Mouse (Mus musculus): ENCODE results near the gene Cyp26b1. TPM values are rescaled to one million over a fixed set of nuclear protein-coding genes. Genes with fewer than 3 reads are reported as not detected.
A peak's percentile ranks its signal among the peaks of the same experiment; 100 is the strongest.
"Not testable (repeated sequence)": the region's sequence is repeated elsewhere in the genome, so short reads cannot be mapped to it uniquely, and the experiment has no call there.

Cyp26b1 gene
- polyA plus RNA-seq, 1 experiment from 2014 or later = 5.7 TPM

- Histone ChIP-seq H3K27ac (no peak overlapping the region), H3K4me3 (replicated peaks) (no peak overlapping the region), H3K9ac (no peak overlapping the region), H3K4me1 (no peaks in the 10 kb centered on the region), H3K27me3 (peaks cover under 1% of the 10 kb centered on the region; the same call in 1 of the 2 replicates), H3K4me2 (no peak overlapping the region), H3K9me3 (replicated peaks) (no peaks in the 10 kb centered on the region), H3K36me3 (no peaks in the 10 kb centered on the region)
- no peak for ATAC-seq (replicated peaks; ENCODE audit: low FRiP score)
- 57% methylated on average over 1 of the region's 1 CpGs for WGBS
These were observed 7.6 kb upstream of the Cyp26b1 start for GRCm38 (mm10) chr6:84601136-84601889.

DNA sequence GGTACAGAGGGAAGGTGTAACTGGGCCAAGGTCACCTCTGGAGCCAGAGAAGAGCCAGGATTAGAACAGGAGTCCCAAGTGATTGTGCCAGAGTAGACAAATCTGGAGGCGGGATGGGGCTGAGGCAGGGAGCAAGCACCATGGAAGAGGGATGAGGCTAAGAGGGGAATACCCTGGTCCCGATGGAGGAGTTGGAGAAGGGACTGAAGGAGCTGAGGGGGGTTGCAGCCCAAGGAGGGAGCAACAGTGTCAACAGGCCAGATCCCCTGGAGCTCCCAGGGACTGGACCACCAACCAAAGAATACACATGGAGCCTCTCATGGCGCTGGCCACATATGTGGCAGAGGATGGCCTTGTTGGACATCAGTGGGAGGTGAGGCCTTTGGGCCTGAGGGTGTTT is 5.6 kb upstream of the Cyp26b1 start:
- H3K4me1 ChIP-seq; H3K4me3 ChIP-seq (replicated peaks); H3K4me2 ChIP-seq; H3K9me3 ChIP-seq (replicated peaks); H3K36me3 ChIP-seq; ATAC-seq (replicated peaks; ENCODE audit: low FRiP score); H3K9ac ChIP-seq; H3K27ac ChIP-seq: not testable (repeated sequence)
- H3K27me3 ChIP-seq = peaks cover 20% of the 10 kb centered on the region
- 87% methylated on average over 3 of the region's 3 CpGs for WGBS

DNA sequence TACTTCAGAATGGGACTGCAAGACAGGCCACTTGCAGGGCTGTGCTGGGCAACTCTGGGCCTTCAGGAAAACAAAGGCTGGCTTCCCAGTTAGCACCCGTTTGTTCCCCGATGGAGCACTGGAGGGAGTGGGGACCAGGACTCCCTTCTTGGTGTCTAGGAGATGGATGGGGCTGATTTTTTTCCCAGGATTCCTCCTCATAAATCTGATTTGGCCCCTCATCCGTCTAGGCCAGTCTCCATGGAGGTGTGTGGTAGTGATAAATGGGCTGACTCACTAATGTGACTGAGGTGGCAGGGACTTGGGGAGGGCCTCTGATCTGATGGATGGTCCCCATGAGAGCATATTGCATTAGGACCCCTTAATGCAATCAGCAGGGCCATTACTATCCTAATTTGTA is 5.0 kb upstream of the Cyp26b1 start:
- Histone ChIP-seq H3K4me1 (0 out of 2 replicates have a peak, but pooled peaks cover 1% of the 10 kb centered on the region), H3K4me3 (replicated peaks) (no peak overlapping the region), H3K4me2 (no peak overlapping the region), H3K9me3 (replicated peaks) (no peaks in the 10 kb centered on the region), H3K27ac (no peak overlapping the region), H3K9ac (no peak overlapping the region), H3K27me3 (peaks cover 26% of the 10 kb centered on the region), H3K36me3 (no peaks in the 10 kb centered on the region)
- WGBS = 55% methylated on average over 3 of the region's 3 CpGs
- no peak for ATAC-seq (replicated peaks; ENCODE audit: low FRiP score)

DNA sequence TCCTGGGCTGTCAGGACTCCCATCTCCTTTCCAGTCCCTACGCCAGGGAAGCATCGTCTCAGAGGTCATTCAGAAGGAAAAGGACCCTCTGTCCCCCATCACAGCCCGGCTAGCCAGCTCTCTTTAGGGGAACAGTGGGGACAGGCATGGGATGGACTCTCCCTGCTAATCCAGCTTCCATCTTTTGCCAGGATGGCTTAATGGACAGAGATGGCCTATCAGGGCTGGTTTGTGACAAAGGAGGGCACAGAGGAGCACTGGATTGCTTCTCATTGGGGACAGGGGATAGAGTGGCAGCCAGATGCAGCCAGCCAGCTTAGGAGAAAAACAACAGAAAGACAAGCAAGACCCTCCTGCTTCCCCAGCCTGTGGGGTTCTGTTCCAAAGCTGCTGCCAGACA is 918 bp upstream of the Cyp26b1 start:
- 54% methylated on average over 3 of the region's 3 CpGs for WGBS
- H3K4me1 ChIP-seq = peaks cover 21% of the 10 kb centered on the region
- H3K4me2 ChIP-seq = no peak overlapping the region
- no peak overlapping the region for H3K4me3 ChIP-seq (replicated peaks)
- no peak overlapping the region for H3K27ac ChIP-seq
- H3K27me3 ChIP-seq = peaks cover 67% of the 10 kb centered on the region
- no peaks in the 10 kb centered on the region for H3K36me3 ChIP-seq
- no peak for ATAC-seq (replicated peaks; ENCODE audit: low FRiP score)
- no peaks in the 10 kb centered on the region for H3K9me3 ChIP-seq (replicated peaks)
- no peak overlapping the region for H3K9ac ChIP-seq

GRCm38 (mm10) chr6:84590961-84591745 is 2.6 kb downstream of the Cyp26b1 start:
- 48% methylated on average over 6 of the region's 6 CpGs for WGBS
- H3K27me3 ChIP-seq = peaks cover 100% of the 10 kb centered on the region

DNA sequence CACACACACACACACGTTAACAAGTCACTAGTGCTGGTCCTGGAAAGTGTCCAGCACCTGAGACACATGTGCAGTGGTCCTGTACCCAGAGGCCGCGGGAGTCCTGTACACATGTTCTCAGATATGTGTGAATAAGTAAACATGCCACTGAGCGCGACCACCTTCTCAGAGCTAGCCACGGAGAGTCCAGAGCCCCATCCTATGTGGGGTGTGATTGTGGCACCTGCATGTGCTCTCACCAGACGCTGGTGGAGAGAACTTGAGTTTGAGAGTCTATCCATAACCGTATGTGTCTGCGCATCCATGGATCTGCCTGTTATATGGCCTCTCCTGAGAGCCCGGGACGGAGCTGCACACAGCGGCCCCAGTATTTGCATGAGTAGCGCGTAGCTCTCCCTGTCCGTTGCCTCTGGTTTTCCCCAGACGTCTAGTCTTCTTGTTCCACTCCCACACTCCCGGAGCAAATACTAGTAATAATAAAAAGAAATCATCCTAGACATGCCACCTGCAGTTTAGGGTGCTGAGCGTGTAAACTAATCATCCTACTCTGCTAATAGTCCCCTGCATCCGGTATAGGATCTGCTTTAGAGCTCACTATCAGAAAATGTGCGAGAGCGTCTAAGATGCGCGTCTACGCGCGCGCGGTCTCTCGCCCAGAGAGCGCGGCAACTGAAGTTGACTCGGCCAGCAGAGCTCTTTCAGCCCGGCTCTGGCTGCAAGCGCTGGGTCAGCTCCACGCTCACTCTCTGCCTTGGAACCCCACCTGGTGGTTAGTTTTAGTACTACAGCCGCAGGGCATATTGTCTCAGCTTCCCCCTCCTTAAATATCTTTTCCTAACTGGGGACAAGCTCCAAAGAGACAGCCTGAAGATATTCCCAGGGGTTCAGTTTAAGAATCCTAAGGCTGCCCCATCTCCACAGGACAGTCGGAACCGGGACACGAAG is 3.7 kb downstream of the Cyp26b1 start:
- no peak overlapping the region for H3K9ac ChIP-seq

More at GRCm38 (mm10) chr6:84590961-84591745, 2.6 kb downstream of the Cyp26b1 start:
- Histone ChIP-seq H3K27ac (no peak overlapping the region), H3K9ac (no peak overlapping the region), H3K4me3 (replicated peaks) (no peak overlapping the region), H3K9me3 (replicated peaks) (no peaks in the 10 kb centered on the region), H3K4me2 (no peak overlapping the region), H3K4me1 (peaks cover 55% of the 10 kb centered on the region), H3K36me3 (no peaks in the 10 kb centered on the region)
- ATAC-seq (replicated peaks; ENCODE audit: low FRiP score) = no peak

DNA sequence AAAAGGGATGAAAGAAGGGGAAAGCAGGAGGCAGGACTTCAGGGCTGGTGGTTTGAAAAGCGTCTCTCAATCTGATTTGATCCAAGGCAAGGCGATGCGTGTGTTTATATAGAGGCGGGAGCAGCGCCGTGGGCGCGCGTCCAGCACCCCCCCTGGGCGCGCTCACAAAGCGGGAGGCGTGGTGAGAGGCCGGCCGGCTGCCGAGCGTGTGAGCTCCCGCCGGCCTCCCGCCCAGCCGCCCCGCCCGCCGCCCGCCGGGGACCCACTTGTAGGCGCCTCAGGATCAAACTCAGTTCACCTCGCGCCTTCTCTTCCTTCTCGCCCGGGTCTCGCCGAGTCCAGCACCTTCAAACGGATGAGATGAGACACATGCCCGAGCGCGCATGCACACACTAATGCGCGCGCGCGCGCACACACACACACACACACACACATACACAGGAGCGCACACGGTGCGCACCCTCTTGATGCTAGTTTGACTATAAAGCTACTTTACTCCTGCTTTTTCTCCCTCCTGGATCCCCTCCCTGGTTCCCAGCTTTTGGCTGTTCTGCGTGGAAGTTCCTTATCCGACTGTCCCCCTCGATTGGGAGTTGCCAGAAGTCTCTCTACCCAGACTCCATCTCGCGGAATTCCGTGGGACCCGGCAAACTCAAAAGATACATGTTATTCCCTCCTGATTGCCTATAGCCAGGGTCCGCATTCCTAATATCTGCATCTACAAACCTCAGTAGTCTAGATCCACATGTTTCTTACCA is 4.6 kb downstream of the Cyp26b1 start:
- peaks cover 100% of the 10 kb centered on the region for H3K27me3 ChIP-seq
- H3K4me1 ChIP-seq = peaks cover 76% of the 10 kb centered on the region
- ATAC-seq (replicated peaks; ENCODE audit: low FRiP score) = no peak
- peak overlapping the region; percentile 89 for H3K4me2 ChIP-seq
- H3K27ac ChIP-seq = 0 out of 2 replicates have a peak overlapping the region, but pooled peaks have one; percentile 27
- H3K4me3 ChIP-seq (replicated peaks) = peak overlapping the region; percentile 50
- 1% methylated on average over 46 of the region's 54 CpGs for WGBS
- no peaks in the 10 kb centered on the region for H3K9me3 ChIP-seq (replicated peaks)
- no peaks in the 10 kb centered on the region for H3K36me3 ChIP-seq
- peak overlapping the region; percentile 41; the same call in 1 of the 2 replicates for H3K9ac ChIP-seq

More for the DNA sequence above, 3.7 kb downstream of the Cyp26b1 start:
- peak; percentile 69 for ATAC-seq (replicated peaks; ENCODE audit: low FRiP score)
- 4% methylated on average over 39 of the region's 39 CpGs for WGBS
- Histone ChIP-seq H3K36me3 (no peaks in the 10 kb centered on the region), H3K27me3 (peaks cover 100% of the 10 kb centered on the region), H3K4me1 (peaks cover 66% of the 10 kb centered on the region), H3K9me3 (replicated peaks) (no peaks in the 10 kb centered on the region), H3K27ac (no peak overlapping the region), H3K4me3 (replicated peaks) (peak overlapping the region; percentile 50), H3K4me2 (peak overlapping the region; percentile 89)

- Histone ChIP-seq H3K36me3 (no peaks in the 10 kb centered on the region), H3K4me2 (peak overlapping the region; percentile 89), H3K9ac (peak overlapping the region; percentile 41), H3K4me1 (peaks cover 79% of the 10 kb centered on the region), H3K9me3 (replicated peaks) (no peaks in the 10 kb centered on the region), H3K27me3 (peaks cover 100% of the 10 kb centered on the region), H3K4me3 (replicated peaks) (peak overlapping the region; percentile 50), H3K27ac (0 out of 2 replicates have a peak overlapping the region, but pooled peaks have one; percentile 27)
- no peak for ATAC-seq (replicated peaks; ENCODE audit: low FRiP score)
- WGBS = under 1% methylated on average over 41 of the region's 41 CpGs
These were observed 5.3 kb downstream of the Cyp26b1 start for GRCm38 (mm10) chr6:84588221-84588894.

DNA sequence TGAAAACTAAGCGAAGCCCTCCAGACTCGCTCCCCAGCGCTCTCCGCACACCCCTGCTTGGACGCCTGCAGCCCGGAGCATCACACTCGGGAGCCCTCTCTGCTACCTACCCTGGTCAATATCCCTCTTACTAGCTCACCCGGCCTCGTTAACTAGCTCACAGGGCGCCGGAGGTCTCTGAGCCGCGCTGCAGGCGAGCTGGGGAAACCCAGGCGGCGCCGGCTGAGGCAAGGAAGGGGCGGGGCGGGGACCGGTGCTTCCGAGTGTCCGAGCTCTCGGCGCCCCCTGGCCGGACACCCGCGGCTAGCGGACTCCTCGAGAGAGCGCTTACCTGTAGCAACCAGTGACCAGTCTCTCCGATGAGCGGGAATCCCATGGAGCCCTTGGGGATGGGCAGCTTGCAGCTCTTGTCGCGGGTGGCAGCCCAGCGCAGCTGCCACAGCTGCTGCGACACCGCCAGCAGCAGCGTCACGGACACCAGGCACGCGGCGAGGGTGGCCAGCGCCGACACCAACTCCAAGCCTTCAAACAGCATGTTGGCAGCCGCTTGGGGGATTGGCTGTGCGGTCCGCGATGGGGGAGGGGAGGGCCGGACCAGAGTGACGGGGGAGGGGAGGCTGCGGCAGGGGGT is 6.1 kb downstream of the Cyp26b1 start:
- Histone ChIP-seq H3K27me3 (peaks cover 100% of the 10 kb centered on the region), H3K36me3 (no peaks in the 10 kb centered on the region), H3K9ac (peak overlapping the region; percentile 41), H3K4me1 (peaks cover 86% of the 10 kb centered on the region), H3K4me2 (peak overlapping the region; percentile 89), H3K27ac (peak overlapping the region; percentile 29; the same call in 1 of the 2 replicates), H3K4me3 (replicated peaks) (peak overlapping the region; percentile 50), H3K9me3 (replicated peaks) (no peaks in the 10 kb centered on the region)
- WGBS = under 1% methylated on average over 51 of the region's 51 CpGs
- ATAC-seq (replicated peaks; ENCODE audit: low FRiP score) = no peak

GRCm38 (mm10) chr6:84586551-84587200 is 7.0 kb downstream of the Cyp26b1 start:
- Histone ChIP-seq H3K9me3 (replicated peaks) (no peaks in the 10 kb centered on the region), H3K4me1 (peaks cover 91% of the 10 kb centered on the region), H3K4me3 (replicated peaks) (peak overlapping the region; percentile 50), H3K36me3 (no peaks in the 10 kb centered on the region), H3K4me2 (peak overlapping the region; percentile 89), H3K27ac (no peak overlapping the region), H3K27me3 (peaks cover 100% of the 10 kb centered on the region), H3K9ac (no peak overlapping the region)
- WGBS = 2% methylated on average over 28 of the region's 28 CpGs
- ATAC-seq (replicated peaks; ENCODE audit: low FRiP score) = no peak
